Mouse (Mus musculus) stomach, postnatal 0 days (tissue): Measurements from ENCODE around the gene Etfb.

Experiments used
- CTCF ChIP-seq: IDR thresholded peaks from 2 replicates; pipeline ENCODE4 v1.5.1; 2016; ENCODE audit warnings: antibody characterized with exemption, low read depth, mild to moderate bottlenecking, moderate library complexity
- EP300 ChIP-seq: optimal IDR thresholded peaks from 2 replicates; pipeline ENCODE3; 2016; ENCODE audit warnings: antibody characterized with exemption

GRCm38 (mm10) chr7:43438611-43439010 lies 5.3 kb upstream of the Etfb start:
- TF ChIP-seq CTCF = no peak
- no peak for TF ChIP-seq EP300
